Mouse (Mus musculus) thymus, adult 2 months (tissue): ENCODE measurements around the gene 4930404N11Rik. TPM values are rescaled to one million over a fixed set of nuclear protein-coding genes. Genes with fewer than 3 reads are reported as not detected.

ENCODE experiments used
- DNase-seq: peaks from one replicate; pipeline ENCODE4 v3.0.0; 2021
- H3K27ac ChIP-seq: fragments of 200-500 bp; 2 replicates; pipeline ENCODE4 v1.5.1; 2012; ENCODE audit warnings: low read length, control low read depth; ENCODE audit not compliant: control insufficient read depth, insufficient read depth
- H3K27me3 ChIP-seq: fragments of 200-500 bp; 2 replicates; pipeline ENCODE4 v1.6.1; 2012; ENCODE audit warnings: mild to moderate bottlenecking, low read length, moderate library complexity, mixed read lengths; ENCODE audit not compliant: control insufficient read depth, insufficient read depth
- H3K36me3 ChIP-seq: fragments of 200-500 bp; 2 replicates; pipeline ENCODE4 v1.6.1; 2012; ENCODE audit warnings: mild to moderate bottlenecking, low read length, moderate library complexity; ENCODE audit not compliant: control insufficient read depth, insufficient read depth
- H3K4me1 ChIP-seq: fragments of 200-500 bp; replicated peaks from 2 replicates; pipeline ENCODE4 v1.6.1; 2012; ENCODE audit warnings: low read length; ENCODE audit not compliant: control insufficient read depth, insufficient read depth
- H3K4me3 ChIP-seq: fragments of 200-500 bp; 2 replicates; pipeline ENCODE4 v1.5.1; 2012; ENCODE audit warnings: mild to moderate bottlenecking, low read length, control low read depth, moderate library complexity; ENCODE audit not compliant: control insufficient read depth, insufficient read depth
- CTCF ChIP-seq: fragments of 200-500 bp; IDR thresholded peaks from 2 replicates; pipeline ENCODE4 v1.5.1; 2012; ENCODE audit warnings: mild to moderate bottlenecking, control low read depth, low read length, moderate library complexity, borderline replicate concordance; ENCODE audit not compliant: control insufficient read depth, poor library complexity, insufficient read depth; ENCODE audit errors: extremely low read depth
- POLR2A ChIP-seq: fragments of 200-500 bp; IDR thresholded peaks from 2 replicates; pipeline ENCODE4 v1.6.1; 2012; ENCODE audit warnings: mild to moderate bottlenecking, low read length, control low read depth, moderate library complexity; ENCODE audit not compliant: control insufficient read depth, poor library complexity, insufficient read depth; ENCODE audit errors: extremely low read depth
- WGBS: fragments of 180-500 bp; shearing (Covaris S2); methylation state at CpG from one replicate; pipeline ENCODE4 v1.1.7; 2018; 5-methylcytosine and 5-hydroxymethylcytosine counted together
- polyA plus RNA-seq: library from polyadenylated mRNA; depleted of rRNA; stranded (reverse); fragments of >200 nt; gene quantifications from 2 replicates; pipeline ENCODE4 v1.2.3, GENCODE M21; 2012

The 4930404N11Rik gene
- polyA plus RNA-seq, 1 experiment, result 12.7 TPM

DNA sequence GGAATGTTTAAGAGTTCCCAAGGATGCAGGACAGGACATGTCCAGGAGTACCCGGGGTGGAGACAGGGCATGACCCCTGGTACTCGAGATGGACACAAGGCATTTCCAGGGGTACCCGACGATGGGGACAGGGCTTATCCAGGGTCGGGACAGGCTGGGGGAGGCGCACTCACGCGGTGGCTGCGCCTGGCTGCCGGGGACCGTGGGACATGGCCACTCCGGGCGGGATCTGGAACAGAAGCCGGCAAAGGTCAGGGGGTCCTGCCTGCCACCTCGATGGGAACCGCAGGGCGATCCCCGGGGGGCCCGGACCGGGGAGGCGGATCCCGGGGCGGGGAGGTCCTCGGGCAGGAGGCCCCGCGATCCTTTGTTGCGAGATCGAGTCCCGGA lies 15.7 kb downstream of the 4930404N11Rik start:
- no peak for DNase-seq
- no peak overlapping the region for H3K27ac ChIP-seq
- H3K36me3 ChIP-seq, result no peaks in the 10 kb centered on the region
- H3K27me3 ChIP-seq, result no peaks in the 10 kb centered on the region
- H3K4me3 ChIP-seq, result peak overlapping the region; percentile 60
- peaks cover 31% of the 10 kb centered on the region for H3K4me1 ChIP-seq
- TF ChIP-seq CTCF (no peak), POLR2A (no peak)
- under 1% methylated on average over 29 of the region's 29 CpGs for WGBS

DNA sequence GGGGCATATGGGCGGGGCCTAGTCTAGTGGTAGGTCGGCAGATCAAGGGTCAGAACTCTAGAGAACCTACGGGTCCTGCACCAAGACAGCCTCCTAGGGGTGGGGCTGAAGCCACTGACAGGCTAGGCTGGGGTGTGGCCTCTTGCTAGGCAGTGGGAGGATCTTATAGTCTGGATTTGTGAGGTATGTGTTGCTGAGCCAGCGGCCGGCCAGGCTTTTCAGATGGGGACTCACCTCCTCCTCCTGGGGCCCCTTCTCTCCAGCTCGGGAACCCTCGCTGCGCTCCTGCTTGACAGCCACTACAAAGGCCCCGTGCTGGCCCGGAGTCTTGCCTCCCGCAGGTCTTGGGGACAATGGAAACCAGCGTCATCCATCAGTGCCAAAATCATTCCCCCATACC lies 16.5 kb downstream of the 4930404N11Rik start:
- no peak for DNase-seq
- no peaks in the 10 kb centered on the region for H3K36me3 ChIP-seq
- H3K4me1 ChIP-seq, result peaks cover 31% of the 10 kb centered on the region
- H3K4me3 ChIP-seq, result peak overlapping the region; percentile 60
- 23% methylated on average over 12 of the region's 12 CpGs for WGBS
- no peak overlapping the region for H3K27ac ChIP-seq
- TF ChIP-seq POLR2A, result no peak
- no peak for TF ChIP-seq CTCF
- no peaks in the 10 kb centered on the region for H3K27me3 ChIP-seq

GRCm38 (mm10) chr10:81346453-81347067 lies 19.1 kb downstream of the 4930404N11Rik start:
- DNase-seq, result no peak
- peaks cover 25% of the 10 kb centered on the region for H3K4me1 ChIP-seq
- WGBS, result 24% methylated on average over 55 of the region's 55 CpGs
- no peak overlapping the region for H3K4me3 ChIP-seq
- no peak overlapping the region for H3K27ac ChIP-seq
- peaks cover 11% of the 10 kb centered on the region for H3K27me3 ChIP-seq
- H3K36me3 ChIP-seq, result no peaks in the 10 kb centered on the region
- 0 out of 2 replicates have a peak, but pooled peaks have one; percentile 30 for TF ChIP-seq CTCF
- TF ChIP-seq POLR2A, result no peak

DNA sequence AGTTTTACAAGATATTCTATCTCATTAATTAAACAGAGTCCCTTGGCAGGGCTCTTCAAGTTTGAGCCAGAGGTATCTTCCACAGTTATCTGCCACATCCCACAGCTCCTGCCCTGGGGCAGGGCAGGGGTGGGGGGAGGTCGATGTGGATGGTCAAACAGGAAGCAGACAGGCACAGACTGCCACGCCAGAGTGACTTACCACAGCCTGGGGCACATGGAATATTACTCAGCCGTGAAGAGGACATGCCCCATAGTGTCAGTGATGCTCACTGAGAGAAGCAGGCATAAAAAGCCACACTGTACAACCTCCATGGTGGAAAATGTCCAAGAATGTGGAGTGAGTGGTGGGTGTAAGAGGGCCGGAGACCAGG lies 20.5 kb downstream of the 4930404N11Rik start:
- Histone ChIP-seq H3K27ac (no peak overlapping the region), H3K4me3 (no peak overlapping the region), H3K27me3 (peaks cover 11% of the 10 kb centered on the region), H3K36me3 (no peaks in the 10 kb centered on the region), H3K4me1 (peaks cover 25% of the 10 kb centered on the region)
- WGBS, result 78% methylated on average over 4 of the region's 4 CpGs
- TF ChIP-seq POLR2A (no peak), CTCF (no peak)
- no peak for DNase-seq

DNA sequence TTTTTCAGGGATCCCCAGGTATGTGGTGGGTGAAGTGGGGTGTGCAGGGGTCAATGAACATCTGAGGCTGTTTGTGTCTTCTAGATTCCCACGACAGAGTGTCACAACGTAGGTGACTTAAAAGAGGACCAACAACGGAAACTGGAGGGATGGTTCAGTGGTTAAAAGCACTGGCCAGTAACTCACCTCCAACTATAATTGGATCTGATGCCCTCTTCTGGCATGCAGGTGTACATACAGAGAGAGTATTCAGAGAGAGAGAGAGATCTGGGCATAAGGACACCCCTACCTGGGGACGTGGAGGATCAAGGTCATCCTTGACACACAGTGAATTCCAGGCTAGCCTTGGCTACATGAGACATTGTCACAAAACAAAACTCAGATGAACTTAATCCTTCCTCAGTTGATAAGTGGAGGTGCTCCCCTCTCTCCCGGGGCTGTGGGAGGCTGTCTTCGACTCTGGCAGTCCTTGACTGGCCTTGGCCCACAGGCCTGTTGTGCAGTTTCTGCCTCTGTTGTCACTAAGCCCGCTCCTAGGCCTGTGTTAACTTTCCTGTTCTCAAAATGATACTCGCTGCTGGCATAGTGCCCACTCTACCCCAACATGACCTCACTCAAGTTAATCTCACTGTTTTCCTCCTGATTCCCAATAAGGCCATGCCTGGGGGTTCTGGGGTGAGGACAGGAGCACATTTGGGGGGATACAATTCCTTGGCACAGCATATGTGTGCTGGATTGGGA lies 21.0 kb downstream of the 4930404N11Rik start:
- peaks cover 11% of the 10 kb centered on the region for H3K27me3 ChIP-seq

DNA sequence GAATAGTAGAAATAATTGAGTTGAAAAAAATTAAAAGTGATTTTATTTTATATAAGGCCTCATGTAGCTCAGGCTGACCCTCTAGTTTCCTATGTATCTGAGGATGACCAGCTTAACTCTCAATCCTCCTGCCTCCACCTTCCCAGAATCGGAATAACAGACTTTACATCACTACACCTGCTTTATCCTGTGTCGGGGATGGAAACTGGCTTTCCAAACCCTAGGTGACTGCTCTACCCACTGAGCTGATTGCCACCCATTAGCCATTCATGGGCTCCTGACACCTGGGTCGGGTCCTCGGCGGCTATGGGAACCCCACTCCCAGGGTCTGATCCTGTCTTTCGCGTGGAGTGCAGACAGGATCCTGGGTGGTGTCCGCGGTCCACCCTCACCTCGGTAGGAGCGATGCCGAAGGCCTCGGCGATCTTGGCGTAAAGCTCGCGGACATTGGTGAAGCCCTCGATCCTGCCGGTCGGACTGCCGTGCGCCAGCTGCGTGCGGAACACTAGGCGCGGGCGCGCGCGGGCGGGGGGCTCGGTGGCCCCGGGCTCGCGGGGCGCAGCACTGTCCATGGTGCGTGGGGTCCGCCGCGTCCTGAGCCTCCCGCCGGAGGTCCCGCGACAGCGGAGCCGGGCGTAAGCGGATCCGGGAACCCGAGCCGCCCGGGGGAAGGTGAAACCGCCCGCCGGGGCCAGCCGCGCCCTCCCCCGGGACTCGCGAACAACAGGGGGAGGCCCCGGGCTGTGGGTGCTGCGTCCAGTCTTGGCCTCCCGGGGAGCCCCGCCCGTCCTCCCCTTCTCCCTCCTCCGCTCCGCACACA lies 22.7 kb downstream of the 4930404N11Rik start, which contains the start of gene Gipc3:
Gipc3 (minus strand) TSS at position 581 of the 820 bp plus-strand sequence.
- WGBS, result 7% methylated on average over 63 of the region's 67 CpGs
- Histone ChIP-seq H3K27ac (no peak within 1 kb of the TSS), H3K27me3 (peaks cover 11% of the 10 kb centered on the region), H3K36me3 (no peaks in the 10 kb centered on the region), H3K4me3 (peak within 1 kb of the TSS; percentile 31), H3K4me1 (peaks cover 17% of the 10 kb centered on the region)
- TF ChIP-seq CTCF (no peak), POLR2A (no peak)
- no peak for DNase-seq

More for the DNA sequence above, 21.0 kb downstream of the 4930404N11Rik start:
- H3K4me3 ChIP-seq, result no peak overlapping the region
- TF ChIP-seq CTCF, result no peak
- no peak for TF ChIP-seq POLR2A
- peaks cover 22% of the 10 kb centered on the region for H3K4me1 ChIP-seq
- H3K27ac ChIP-seq, result no peak overlapping the region
- H3K36me3 ChIP-seq, result no peaks in the 10 kb centered on the region
- no peak for DNase-seq
- 38% methylated on average over 8 of the region's 8 CpGs for WGBS
